Mouse (Mus musculus) liver, adult 2 months (tissue): Measurements from ENCODE around the gene Crocc.

ENCODE experiments used
- CTCF ChIP-seq: fragments of 200-500 bp; IDR thresholded peaks from 2 replicates; pipeline ENCODE4 v1.5.1; 2011; ENCODE audit warnings: low read depth, low read length, control low read depth
- POLR2A ChIP-seq: fragments of 200-500 bp; IDR thresholded peaks from 2 replicates; pipeline ENCODE4 v1.6.1; 2011; ENCODE audit warnings: low read length, control low read depth; ENCODE audit not compliant: insufficient read depth; ENCODE audit errors: extremely low read depth

- TF ChIP-seq POLR2A, result no peak
- no peak for TF ChIP-seq CTCF
Observed at GRCm38 (mm10) chr4:141053568-141054161, 6.7 kb downstream of the Crocc start.
